Mouse (Mus musculus): ENCODE results near the gene Rhebl1. TPM values are rescaled to one million over a fixed set of nuclear protein-coding genes. Genes with fewer than 3 reads are reported as not detected.

The Rhebl1 gene
- 5.8 and 10.2 TPM in 2 replicates for total RNA-seq (2014; rRNA removed)
- 25.7 and 26.7 TPM in 2 replicates for polyA plus RNA-seq (2015; fragmentation: Nextera tagmentation; extraction: Ambion mirVana)

- under 1% methylated on average over 77 of the region's 77 CpGs for WGBS
- peaks cover 59% of the 10 kb centered on the region for H3K27me3 ChIP-seq (ENCODE audit: insufficient read depth, low read length)
- peak; percentile 31 for DNase-seq (ENCODE audit: low spot score)
Measured at GRCm38 (mm10) chr15:98893940-98894745, at the start of gene Rhebl1. Gene Rhebl1 (minus strand): TSS chr15:98894540.

GRCm38 (mm10) chr15:98943133-98943532 is 48.8 kb upstream of the Rhebl1 start:
- Histone ChIP-seq H3K36me3 (ENCODE audit: insufficient read depth, low read length) (no peaks in the 10 kb centered on the region), H3K27ac (no peak overlapping the region), H3K4me2 (ENCODE audit: low read depth, low read length) (no peak overlapping the region), H3K9ac (replicated peaks; ENCODE audit: low read length) (no peak overlapping the region), H3K4me1 (ENCODE audit: insufficient read depth, low read length) (no peaks in the 10 kb centered on the region), H3K4me3 (ENCODE audit: low read length) (no peak overlapping the region), H3K9me3 (ENCODE audit: low read length) (no peaks in the 10 kb centered on the region), H3K27me3 (ENCODE audit: insufficient read depth, low read length) (no peaks in the 10 kb centered on the region)
- WGBS: 78% methylated on average over 4 of the region's 4 CpGs
- no peak for ATAC-seq
- no peak for DNase-seq (ENCODE audit: low spot score)
- TF ChIP-seq CTCF (IDR thresholded peaks at IDR 0.05; ENCODE audit: low read depth): no peak

More at GRCm38 (mm10) chr15:98893940-98894745, at the start of gene Rhebl1:
- no peak for TF ChIP-seq CTCF (IDR thresholded peaks at IDR 0.05; ENCODE audit: low read depth)
- Histone ChIP-seq H3K4me1 (ENCODE audit: insufficient read depth, low read length) (peaks cover 29% of the 10 kb centered on the region), H3K4me2 (ENCODE audit: low read depth, low read length) (peak within 1 kb of the TSS; percentile 93), H3K36me3 (ENCODE audit: insufficient read depth, low read length) (no peaks in the 10 kb centered on the region), H3K27ac (no peak within 1 kb of the TSS), H3K4me3 (ENCODE audit: low read length) (peak within 1 kb of the TSS; percentile 48), H3K9me3 (ENCODE audit: low read length) (no peaks in the 10 kb centered on the region), H3K9ac (replicated peaks; ENCODE audit: low read length) (peak within 1 kb of the TSS; percentile 46)
- no peak; the same call in 1 of the 2 replicates for ATAC-seq

- Histone ChIP-seq H3K4me3 (ENCODE audit: low read length) (no peak overlapping the region), H3K9ac (replicated peaks; ENCODE audit: low read length) (no peak overlapping the region), H3K9me3 (ENCODE audit: low read length) (no peaks in the 10 kb centered on the region), H3K27ac (0 out of 2 replicates have a peak overlapping the region, but pooled peaks have one; percentile 15), H3K36me3 (ENCODE audit: insufficient read depth, low read length) (no peaks in the 10 kb centered on the region), H3K27me3 (ENCODE audit: insufficient read depth, low read length) (no peaks in the 10 kb centered on the region), H3K4me2 (ENCODE audit: low read depth, low read length) (no peak overlapping the region), H3K4me1 (ENCODE audit: insufficient read depth, low read length) (no peaks in the 10 kb centered on the region)
- 54% methylated on average over 4 of the region's 4 CpGs for WGBS
- peak; percentile 63 for DNase-seq (ENCODE audit: low spot score)
- ATAC-seq: no peak
- TF ChIP-seq CTCF (IDR thresholded peaks at IDR 0.05; ENCODE audit: low read depth): no peak
Measured at GRCm38 (mm10) chr15:98942081-98942480, 47.7 kb upstream of the Rhebl1 start.

- ATAC-seq (no peak), DNase-seq (ENCODE audit: low spot score) (no peak)
- Histone ChIP-seq H3K9ac (replicated peaks; ENCODE audit: low read length) (no peak overlapping the region), H3K4me2 (ENCODE audit: low read depth, low read length) (no peak overlapping the region), H3K27ac (no peak overlapping the region), H3K27me3 (ENCODE audit: insufficient read depth, low read length) (no peaks in the 10 kb centered on the region), H3K4me1 (ENCODE audit: insufficient read depth, low read length) (no peaks in the 10 kb centered on the region), H3K9me3 (ENCODE audit: low read length) (no peaks in the 10 kb centered on the region), H3K4me3 (ENCODE audit: low read length) (no peak overlapping the region), H3K36me3 (ENCODE audit: insufficient read depth, low read length) (no peaks in the 10 kb centered on the region)
- no peak for TF ChIP-seq CTCF (IDR thresholded peaks at IDR 0.05; ENCODE audit: low read depth)
- whole genome bisulfite sequencing: 85% methylated on average over 2 of the region's 2 CpGs
Measured at GRCm38 (mm10) chr15:98941539-98941938, 47.2 kb upstream of the Rhebl1 start.

- H3K4me3 ChIP-seq (ENCODE audit: low read length): no peak overlapping the region
- H3K27me3 ChIP-seq (ENCODE audit: insufficient read depth, low read length): no peaks in the 10 kb centered on the region
- TF ChIP-seq CTCF (IDR thresholded peaks at IDR 0.05; ENCODE audit: low read depth): no peak
- H3K36me3 ChIP-seq (ENCODE audit: insufficient read depth, low read length): no peaks in the 10 kb centered on the region
- H3K4me1 ChIP-seq (ENCODE audit: insufficient read depth, low read length): no peaks in the 10 kb centered on the region
- H3K4me2 ChIP-seq (ENCODE audit: low read depth, low read length): no peak overlapping the region
- H3K9ac ChIP-seq (replicated peaks; ENCODE audit: low read length): no peak overlapping the region
- H3K27ac ChIP-seq: peak overlapping the region; percentile 45
- no peak for ATAC-seq
- WGBS: 44% methylated on average over 10 of the region's 10 CpGs
- H3K9me3 ChIP-seq (ENCODE audit: low read length): no peaks in the 10 kb centered on the region
- peak; percentile 58 for DNase-seq (ENCODE audit: low spot score)
Measured at GRCm38 (mm10) chr15:98940816-98941215, 46.5 kb upstream of the Rhebl1 start.

GRCm38 (mm10) chr15:98934217-98934839 is 40.0 kb upstream of the Rhebl1 start, which contains the start of gene Tuba1b:
Gene Tuba1b (minus strand): TSS chr15:98934565.
- DNase-seq (ENCODE audit: low spot score) (peak; percentile 98), ATAC-seq (peak; percentile 95)
- Histone ChIP-seq H3K27ac (peak within 1 kb of the TSS; percentile 98), H3K9me3 (ENCODE audit: low read length) (no peaks in the 10 kb centered on the region), H3K9ac (replicated peaks; ENCODE audit: low read length) (peak within 1 kb of the TSS; percentile 79), H3K4me1 (ENCODE audit: insufficient read depth, low read length) (peaks cover 9% of the 10 kb centered on the region), H3K36me3 (ENCODE audit: insufficient read depth, low read length) (peaks cover 10% of the 10 kb centered on the region; the same call in 1 of the 2 replicates), H3K4me3 (ENCODE audit: low read length) (peak within 1 kb of the TSS; percentile 66), H3K27me3 (ENCODE audit: insufficient read depth, low read length) (no peaks in the 10 kb centered on the region), H3K4me2 (ENCODE audit: low read depth, low read length) (peak within 1 kb of the TSS; percentile 89)
- WGBS: under 1% methylated on average over 51 of the region's 58 CpGs
- peak; percentile 26; the same call in 1 of the 2 replicates for TF ChIP-seq CTCF (IDR thresholded peaks at IDR 0.05; ENCODE audit: low read depth)
